ENCODE assay signal across 30 mouse cellular contexts in the genomic region with DNA sequence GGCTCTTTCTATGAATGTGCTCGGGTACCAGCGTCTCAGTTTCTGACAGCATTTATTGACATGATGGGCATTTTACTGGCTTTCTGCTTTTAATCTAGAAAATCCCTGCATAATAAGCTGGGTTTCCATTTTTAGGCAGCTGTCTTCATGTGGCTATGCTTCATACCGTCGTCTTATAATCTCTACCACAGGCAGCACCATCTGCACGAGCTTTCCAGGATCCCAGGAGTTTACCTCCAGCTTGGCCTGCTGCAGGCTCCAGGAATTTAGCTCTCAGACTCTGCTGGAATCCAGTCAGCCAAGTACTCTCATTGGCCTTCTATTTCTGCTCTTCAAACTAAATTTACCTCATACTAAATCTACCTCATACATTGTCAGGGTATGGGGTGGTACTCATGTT.
DNase-seq lines count a peak whose midpoint lies in the region; ATAC-seq lines count a peak whose summit lies in the region.
"Had no signal": no experiment of that assay in that cellular context is flagged by ENCODE, and none has a peak within 500 bp of the region (broad histone marks: within the 10 kb centered on the region; RNA-seq: fewer than 3 reads in every experiment).

No protein-coding gene starts in this region.

- no peaks in the 10 kb centered on the region for H3K27me3 ChIP-seq in embryonic facial prominence, embryonic 14.5 days (replicated peaks; ENCODE audit: control insufficient read depth, insufficient read depth, low read length)
- no peaks in the 10 kb centered on the region for H3K27me3 ChIP-seq in embryonic facial prominence, embryonic 10.5 days (replicated peaks; ENCODE audit: low read depth, poor library complexity, severe bottlenecking)
- no peaks in the 10 kb centered on the region for H3K27me3 ChIP-seq in heart, embryonic 13.5 days (replicated peaks)
- H3K27me3 ChIP-seq in heart, embryonic 16.5 days (ENCODE audit: control insufficient read depth, insufficient read depth, low read length) = no peaks in the 10 kb centered on the region
- H3K27me3 ChIP-seq: CH12.LX; embryonic facial prominence, embryonic 12.5 days; embryonic facial prominence, embryonic 15.5 days; forebrain, embryonic 13.5 days; forebrain, embryonic 15.5 days; Patski had no signal

- H3K4me2 ChIP-seq in embryonic facial prominence, embryonic 14.5 days (ENCODE audit: low read depth, low read length) = no peak overlapping the region
- H3K4me2 ChIP-seq in heart, embryonic 13.5 days = no peak overlapping the region
- no peak overlapping the region for H3K4me2 ChIP-seq in heart, embryonic 16.5 days (ENCODE audit: low read depth, low read length)
- H3K4me2 ChIP-seq: embryonic facial prominence, embryonic 12.5 days; embryonic facial prominence, embryonic 15.5 days; forebrain, embryonic 13.5 days; forebrain, embryonic 15.5 days had no signal

- ATAC-seq in embryonic facial prominence, embryonic 14.5 days (ENCODE audit: low read depth) = no peak
- ATAC-seq in heart, embryonic 13.5 days (ENCODE audit: extremely low read depth, insufficient number of reproducible peaks, low FRiP score, low TSS enrichment) = no peak
- 0 out of 2 replicates have a peak, but pooled peaks have one; percentile 28 for ATAC-seq in heart, embryonic 16.5 days (replicated peaks; ENCODE audit: extremely low read depth, insufficient read depth, low FRiP score)
- ATAC-seq: activated CD4-positive, CD25-positive, alpha-beta regulatory T cell, adult 4 months; CD4-positive, CD25-positive, alpha-beta regulatory T cell, adult 4 months; forebrain, embryonic 13.5 days; forebrain, embryonic 15.5 days; forebrain, postnatal 0 days; Patski had no signal

- H3K9me3 ChIP-seq in embryonic facial prominence, embryonic 14.5 days (ENCODE audit: control insufficient read depth, low read length) = no peaks in the 10 kb centered on the region
- H3K9me3 ChIP-seq in embryonic facial prominence, embryonic 10.5 days = no peaks in the 10 kb centered on the region
- no peaks in the 10 kb centered on the region for H3K9me3 ChIP-seq in heart, embryonic 13.5 days
- no peaks in the 10 kb centered on the region for H3K9me3 ChIP-seq in heart, embryonic 16.5 days (replicated peaks; ENCODE audit: control insufficient read depth, low read length)
- H3K9me3 ChIP-seq: embryonic facial prominence, embryonic 12.5 days; embryonic facial prominence, embryonic 15.5 days; forebrain, embryonic 10.5 days; forebrain, embryonic 13.5 days; forebrain, embryonic 15.5 days; G1E had no signal

- 26% methylated on average over 5 of the region's 5 CpGs for WGBS in embryonic facial prominence, embryonic 14.5 days
- 71% methylated on average over 5 of the region's 5 CpGs for WGBS in embryonic facial prominence, embryonic 10.5 days
- 46% methylated on average over 5 of the region's 5 CpGs for WGBS in heart, embryonic 13.5 days
- WGBS in heart, embryonic 16.5 days = 41% methylated on average over 5 of the region's 5 CpGs

- DNase-seq in embryonic facial prominence, embryonic 14.5 days (ENCODE audit: low spot score) = peak; percentile 52
- DNase-seq in embryonic facial prominence, embryonic 10.5 days (ENCODE audit: low spot score) = no peak
- DNase-seq in heart, adult 11 months = no peak
- DNase-seq in heart, adult 18-20 months = no peak
- DNase-seq in brain, adult 2 months (ENCODE audit: low read depth, low spot score) = peak; percentile 36
- DNase-seq: adrenal gland, adult 8-10 months; adrenal gland, postnatal 14 days; adrenal gland, postnatal 36 days; B cell, adult 2 months; cerebellum, adult 11 months; cerebellum, adult 18-20 months; cerebellum, adult 8-10 months; cerebellum, adult 9-11 months; cerebellum, postnatal 14 days; cerebellum, postnatal 36 days; embryo, embryonic 11 days; forebrain, postnatal 0 days had no signal

- no peak overlapping the region for H3K4me3 ChIP-seq in embryonic facial prominence, embryonic 14.5 days (ENCODE audit: low read depth, low read length)
- H3K4me3 ChIP-seq in embryonic facial prominence, embryonic 10.5 days = no peak overlapping the region
- no peak overlapping the region for H3K4me3 ChIP-seq in heart, embryonic 13.5 days
- H3K4me3 ChIP-seq in heart, embryonic 16.5 days (ENCODE audit: low read length) = no peak overlapping the region
- H3K4me3 ChIP-seq: embryonic facial prominence, embryonic 12.5 days; embryonic facial prominence, embryonic 15.5 days; erythroblast, embryonic 14.5 days; forebrain, embryonic 10.5 days; forebrain, embryonic 13.5 days; forebrain, embryonic 15.5 days had no signal

- no peak overlapping the region for H3K9ac ChIP-seq in embryonic facial prominence, embryonic 14.5 days (ENCODE audit: low read depth, low read length)
- H3K9ac ChIP-seq in heart, embryonic 13.5 days = no peak overlapping the region
- no peak overlapping the region for H3K9ac ChIP-seq in heart, embryonic 16.5 days (ENCODE audit: low read length)
- H3K9ac ChIP-seq: embryonic facial prominence, embryonic 12.5 days; embryonic facial prominence, embryonic 15.5 days; forebrain, embryonic 13.5 days; forebrain, embryonic 15.5 days; forebrain, postnatal 0 days had no signal

- no peak overlapping the region for H3K27ac ChIP-seq in embryonic facial prominence, embryonic 14.5 days (replicated peaks; ENCODE audit: low read depth, low read length)
- no peak overlapping the region for H3K27ac ChIP-seq in embryonic facial prominence, embryonic 10.5 days (replicated peaks)
- H3K27ac ChIP-seq in heart, embryonic 13.5 days (replicated peaks) = 0 out of 2 replicates have a peak overlapping the region, but pooled peaks have one; percentile 39
- H3K27ac ChIP-seq in heart, embryonic 16.5 days (ENCODE audit: low read length) = peak overlapping the region; percentile 17
- H3K27ac ChIP-seq: embryonic facial prominence, embryonic 12.5 days; embryonic facial prominence, embryonic 15.5 days; forebrain, embryonic 10.5 days; forebrain, embryonic 13.5 days; forebrain, embryonic 15.5 days had no signal

- no peaks in the 10 kb centered on the region for H3K36me3 ChIP-seq in embryonic facial prominence, embryonic 14.5 days (ENCODE audit: control insufficient read depth, insufficient read depth, low read length)
- H3K36me3 ChIP-seq in embryonic facial prominence, embryonic 10.5 days (replicated peaks) = no peaks in the 10 kb centered on the region
- H3K36me3 ChIP-seq in heart, embryonic 13.5 days = no peaks in the 10 kb centered on the region
- H3K36me3 ChIP-seq in heart, embryonic 16.5 days (ENCODE audit: control insufficient read depth, insufficient read depth) = no peaks in the 10 kb centered on the region
- H3K36me3 ChIP-seq: embryonic facial prominence, embryonic 12.5 days; embryonic facial prominence, embryonic 15.5 days; forebrain, embryonic 10.5 days; forebrain, embryonic 15.5 days; G1E had no signal

- no peaks in the 10 kb centered on the region for H3K4me1 ChIP-seq in embryonic facial prominence, embryonic 14.5 days (ENCODE audit: control insufficient read depth, insufficient read depth, low read length)
- no peaks in the 10 kb centered on the region for H3K4me1 ChIP-seq in embryonic facial prominence, embryonic 10.5 days
- H3K4me1 ChIP-seq in heart, embryonic 13.5 days = peaks cover 12% of the 10 kb centered on the region
- H3K4me1 ChIP-seq in heart, embryonic 16.5 days (ENCODE audit: control insufficient read depth, insufficient read depth, low read length) = peaks cover 11% of the 10 kb centered on the region
- H3K4me1 ChIP-seq: embryonic facial prominence, embryonic 12.5 days; forebrain, embryonic 10.5 days; forebrain, embryonic 13.5 days; forebrain, embryonic 15.5 days had no signal

Comparison
In these comparisons a context has a peak if more than half of its experiments do, and no peak if none do; other contexts are left out.
1. DNase-seq: peak in embryonic facial prominence, embryonic 14.5 days (single experiment) and brain, adult 2 months (single experiment); none in embryonic facial prominence, embryonic 10.5 days (single experiment), heart, adult 11 months (single experiment) and heart, adult 18-20 months (0 of 2).
2. H3K27ac ChIP-seq: peak in heart, embryonic 13.5 days (single experiment) and heart, embryonic 16.5 days (single experiment); none in embryonic facial prominence, embryonic 14.5 days (single experiment) and embryonic facial prominence, embryonic 10.5 days (single experiment).